Mouse (Mus musculus): ENCODE measurements around the gene Bora.
A peak's percentile ranks its signal among the peaks of the same experiment; 100 is the strongest.

Bora gene

GRCm38 (mm10) chr14:99063091-99063490 lies 17.1 kb downstream of the Bora start:
- DNase-seq (ENCODE audit: low spot score in 2 of 2), result no peak

GRCm38 (mm10) chr14:99071146-99071545 lies 25.1 kb downstream of the Bora start:
- DNase-seq (ENCODE audit: low spot score in 2 of 2), result no peak

- no peak for DNase-seq (ENCODE audit: low spot score in 2 of 2)
Measured at GRCm38 (mm10) chr14:99088947-99089346, 42.9 kb downstream of the Bora start.

- DNase-seq (ENCODE audit: low spot score in 2 of 2), result peak; percentile 96 to 98
Measured at GRCm38 (mm10) chr14:99099267-99099966, 53.4 kb downstream of the Bora start, which contains the start of the genes Pibf1 and Dis3. Pibf1 (plus strand) TSS chr14:99099424. Dis3 (minus strand) TSS chr14:99099770.

- DNase-seq (ENCODE audit: low spot score in 2 of 2), result no peak
Measured at GRCm38 (mm10) chr14:99099967-99100587, 54.1 kb downstream of the Bora start.

DNA sequence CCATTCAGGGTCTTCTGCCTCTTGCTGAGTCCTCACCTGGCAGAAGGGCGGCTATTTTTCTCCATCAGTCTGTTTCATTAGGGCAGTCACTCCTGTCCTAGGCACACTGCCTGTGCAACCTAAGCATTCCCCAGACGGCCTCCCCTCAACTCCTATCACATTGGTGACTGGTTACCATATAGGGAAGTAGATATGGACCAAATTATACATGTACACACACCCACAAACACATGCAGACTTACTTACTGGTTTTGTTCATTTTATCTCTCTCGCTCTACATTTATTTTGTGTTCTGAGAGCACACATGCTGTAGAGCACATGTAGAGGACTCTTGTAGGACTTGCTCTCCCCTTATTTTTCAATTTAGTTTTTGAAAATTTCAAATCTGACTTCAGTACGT lies 57.0 kb downstream of the Bora start:
- no peak for DNase-seq (ENCODE audit: low spot score in 2 of 2)

- DNase-seq (ENCODE audit: low spot score in 2 of 2), result no peak
Measured at GRCm38 (mm10) chr14:99104542-99105123, 58.6 kb downstream of the Bora start.

DNA sequence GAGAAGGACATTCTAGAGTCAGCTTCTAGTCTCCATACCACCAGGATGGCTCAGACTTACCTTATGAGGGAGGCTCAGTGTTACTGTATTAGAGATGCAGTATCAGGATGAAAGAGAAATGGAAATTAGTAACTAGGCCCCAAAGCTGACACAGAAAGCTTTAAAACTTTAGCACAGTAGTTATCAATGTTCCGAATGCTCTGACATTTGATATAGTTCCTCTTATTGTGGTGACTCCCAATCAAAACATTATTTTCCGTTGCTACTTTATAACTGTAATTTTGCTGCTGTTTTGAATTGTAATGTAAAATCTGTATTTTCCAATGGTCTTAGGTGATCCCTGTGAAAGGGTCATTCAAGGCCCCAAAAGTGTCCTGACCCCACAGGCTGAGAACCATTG lies 60.6 kb downstream of the Bora start:
- no peak for DNase-seq (ENCODE audit: low spot score in 2 of 2)

- no peak for DNase-seq (ENCODE audit: low spot score in 2 of 2)
Measured at GRCm38 (mm10) chr14:99107631-99108187, 61.7 kb downstream of the Bora start.

DNA sequence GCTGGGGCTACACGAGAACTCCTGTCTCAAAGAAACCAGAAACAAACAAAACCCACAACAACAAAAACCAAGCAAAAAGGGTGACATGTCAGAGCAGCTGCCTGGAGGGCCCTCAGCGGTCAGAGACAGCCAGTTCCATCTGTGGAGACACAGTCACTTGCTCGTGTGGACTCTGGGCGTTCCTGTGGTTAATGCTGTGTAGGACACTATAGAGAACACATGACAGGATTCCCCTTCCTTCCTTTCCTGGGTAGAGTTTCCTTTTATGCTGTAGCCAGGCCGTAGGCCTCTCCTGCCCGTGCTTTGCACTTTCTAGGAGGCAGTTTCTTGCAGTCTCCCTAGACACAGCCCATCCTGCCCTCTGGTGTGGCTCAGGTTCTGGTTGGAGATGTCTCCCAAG lies 62.7 kb downstream of the Bora start:
- DNase-seq (ENCODE audit: low spot score in 2 of 2), result no peak

DNA sequence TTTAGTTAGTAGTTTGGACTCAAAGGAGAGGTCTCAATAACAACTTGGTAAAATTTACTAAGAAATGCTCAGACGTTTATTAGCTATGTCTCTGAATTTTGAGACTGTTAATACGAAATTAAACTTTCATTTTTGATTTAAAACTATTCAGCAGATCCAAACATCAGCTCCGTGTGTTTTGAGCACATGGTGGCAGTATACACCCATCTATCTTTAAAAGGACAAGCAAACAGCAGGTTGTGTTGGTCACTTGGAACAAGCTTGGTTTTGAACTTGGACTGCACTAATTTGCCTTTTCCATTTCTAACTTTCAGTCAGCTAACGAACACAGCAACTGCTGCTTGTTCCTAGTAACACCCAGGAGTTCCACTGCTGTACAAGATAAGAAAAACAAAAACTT lies 71.6 kb downstream of the Bora start:
- DNase-seq (ENCODE audit: low spot score in 2 of 2), result no peak

DNA sequence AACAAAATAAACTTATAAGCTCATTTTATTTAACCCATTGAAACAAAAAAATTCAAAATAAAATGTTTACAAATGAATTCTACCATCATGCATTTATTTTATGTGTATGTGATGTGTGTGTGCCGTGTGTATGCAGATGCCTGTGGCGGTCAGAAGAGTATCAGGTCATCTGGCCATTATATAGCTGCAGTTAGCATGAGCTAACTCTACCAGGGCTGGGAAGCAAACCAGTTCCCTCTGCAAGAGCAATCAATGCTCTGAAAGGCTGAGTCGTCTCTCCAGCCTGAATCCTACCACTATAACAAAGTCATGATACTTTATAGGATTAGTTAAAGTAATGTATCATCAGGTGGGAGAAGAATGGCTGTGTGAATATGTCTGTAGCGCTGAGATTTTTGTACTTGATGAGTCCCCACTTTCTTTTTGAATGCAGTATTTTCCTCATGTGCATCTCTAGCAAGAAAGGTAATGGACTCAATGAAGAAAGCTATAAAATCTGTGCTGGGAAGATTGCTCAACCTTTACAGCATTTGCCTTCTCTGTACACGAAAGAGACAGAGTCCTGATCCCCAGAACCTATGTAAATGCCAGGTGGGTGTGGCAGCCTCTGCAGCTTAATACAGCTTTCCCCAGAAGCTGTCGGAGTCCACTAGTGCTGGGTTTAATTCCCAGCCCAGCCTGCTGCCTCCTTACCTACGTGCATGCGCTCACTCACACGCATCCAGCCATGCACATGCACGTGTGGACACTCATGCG lies 75.7 kb downstream of the Bora start:
- no peak for DNase-seq (ENCODE audit: low spot score in 2 of 2)

- DNase-seq (ENCODE audit: low spot score in 2 of 2), result no peak
Measured at GRCm38 (mm10) chr14:99124076-99124475, 78.1 kb downstream of the Bora start.

Data from heart, adult 9 months (tissue).